Mouse (Mus musculus): ENCODE results near the gene Prss2. TPM values are rescaled to one million over a fixed set of nuclear protein-coding genes. Genes with fewer than 3 reads are reported as not detected.
"Not testable (repeated sequence)": the region's sequence is repeated elsewhere in the genome, so short reads cannot be mapped to it uniquely, and the experiment has no call there.

The Prss2 gene
- polyA plus RNA-seq, 1 experiment from 2014 or later = not detected

GRCm38 (mm10) chr6:41532687-41533284 lies 11.2 kb downstream of the Prss2 start:
- WGBS = 91% methylated on average over 8 of the region's 8 CpGs
- no peak for DNase-seq (ENCODE audit: low spot score)
- no peak for ATAC-seq (ENCODE audit: insufficient read depth, low FRiP score, low TSS enrichment)

GRCm38 (mm10) chr6:41537376-41537775 lies 15.8 kb downstream of the Prss2 start:
- DNase-seq (ENCODE audit: low spot score) = no peak
- 97% methylated on average over 1 of the region's 1 CpGs for WGBS
- H3K9ac ChIP-seq (ENCODE audit: low read length) = no peak overlapping the region
- H3K4me2 ChIP-seq (ENCODE audit: low read depth) = no peak overlapping the region
- H3K36me3 ChIP-seq (ENCODE audit: control insufficient read depth, insufficient read depth, low read length) = no peaks in the 10 kb centered on the region
- H3K27ac ChIP-seq (ENCODE audit: low read depth, low read length) = no peak overlapping the region
- H3K27me3 ChIP-seq (ENCODE audit: control insufficient read depth, insufficient read depth, low read length) = no peaks in the 10 kb centered on the region
- no peaks in the 10 kb centered on the region for H3K9me3 ChIP-seq (ENCODE audit: control insufficient read depth, low read length)
- no peak overlapping the region for H3K4me3 ChIP-seq (ENCODE audit: low read depth, low read length)
- H3K4me1 ChIP-seq (ENCODE audit: control insufficient read depth, insufficient read depth, low read length) = no peaks in the 10 kb centered on the region
- no peak for ATAC-seq (ENCODE audit: insufficient read depth, low FRiP score, low TSS enrichment)

More at GRCm38 (mm10) chr6:41532687-41533284, 11.2 kb downstream of the Prss2 start:
- H3K9ac ChIP-seq (ENCODE audit: low read length) = no peak overlapping the region
- H3K27me3 ChIP-seq (ENCODE audit: control insufficient read depth, insufficient read depth, low read length) = no peaks in the 10 kb centered on the region
- H3K36me3 ChIP-seq (ENCODE audit: control insufficient read depth, insufficient read depth, low read length) = no peaks in the 10 kb centered on the region
- no peaks in the 10 kb centered on the region for H3K9me3 ChIP-seq (ENCODE audit: control insufficient read depth, low read length)
- H3K4me1 ChIP-seq (ENCODE audit: control insufficient read depth, insufficient read depth, low read length) = no peaks in the 10 kb centered on the region
- H3K27ac ChIP-seq (ENCODE audit: low read depth, low read length) = no peak overlapping the region
- H3K4me2 ChIP-seq (ENCODE audit: low read depth) = no peak overlapping the region
- H3K4me3 ChIP-seq (ENCODE audit: low read depth, low read length) = no peak overlapping the region

GRCm38 (mm10) chr6:41538296-41538695 lies 16.7 kb downstream of the Prss2 start:
- not testable (repeated sequence) for DNase-seq (ENCODE audit: low spot score); H3K9me3 ChIP-seq (ENCODE audit: control insufficient read depth, low read length); H3K4me3 ChIP-seq (ENCODE audit: low read depth, low read length); H3K9ac ChIP-seq (ENCODE audit: low read length); H3K4me2 ChIP-seq (ENCODE audit: low read depth); ATAC-seq (ENCODE audit: insufficient read depth, low FRiP score, low TSS enrichment); H3K27me3 ChIP-seq (ENCODE audit: control insufficient read depth, insufficient read depth, low read length); H3K27ac ChIP-seq (ENCODE audit: low read depth, low read length); H3K36me3 ChIP-seq (ENCODE audit: control insufficient read depth, insufficient read depth, low read length); H3K4me1 ChIP-seq (ENCODE audit: control insufficient read depth, insufficient read depth, low read length)
- 89% methylated on average over 5 of the region's 8 CpGs for WGBS

- no peak for DNase-seq (ENCODE audit: low spot score)
- Histone ChIP-seq H3K4me3 (ENCODE audit: low read depth, low read length) (no peak overlapping the region), H3K4me2 (ENCODE audit: low read depth) (no peak overlapping the region), H3K36me3 (ENCODE audit: control insufficient read depth, insufficient read depth, low read length) (no peaks in the 10 kb centered on the region), H3K4me1 (ENCODE audit: control insufficient read depth, insufficient read depth, low read length) (no peaks in the 10 kb centered on the region), H3K9ac (ENCODE audit: low read length) (no peak overlapping the region), H3K27ac (ENCODE audit: low read depth, low read length) (no peak overlapping the region), H3K27me3 (ENCODE audit: control insufficient read depth, insufficient read depth, low read length) (0 out of 2 replicates have a peak, but pooled peaks cover 5% of the 10 kb centered on the region), H3K9me3 (ENCODE audit: control insufficient read depth, low read length) (no peaks in the 10 kb centered on the region)
- ATAC-seq (ENCODE audit: insufficient read depth, low FRiP score, low TSS enrichment) = no peak
Measured at GRCm38 (mm10) chr6:41540746-41541145, 19.2 kb downstream of the Prss2 start.

- DNase-seq (ENCODE audit: low spot score) (no peak), ATAC-seq (ENCODE audit: insufficient read depth, low FRiP score, low TSS enrichment) (no peak)
- Histone ChIP-seq H3K4me3 (ENCODE audit: low read depth, low read length) (no peak overlapping the region), H3K9ac (ENCODE audit: low read length) (no peak overlapping the region), H3K27ac (ENCODE audit: low read depth, low read length) (no peak overlapping the region), H3K27me3 (ENCODE audit: control insufficient read depth, insufficient read depth, low read length) (0 out of 2 replicates have a peak, but pooled peaks cover 5% of the 10 kb centered on the region), H3K4me1 (ENCODE audit: control insufficient read depth, insufficient read depth, low read length) (no peaks in the 10 kb centered on the region), H3K9me3 (ENCODE audit: control insufficient read depth, low read length) (no peaks in the 10 kb centered on the region), H3K36me3 (ENCODE audit: control insufficient read depth, insufficient read depth, low read length) (no peaks in the 10 kb centered on the region), H3K4me2 (ENCODE audit: low read depth) (no peak overlapping the region)
- WGBS = 94% methylated on average over 1 of the region's 1 CpGs
Measured at GRCm38 (mm10) chr6:41541746-41542145, 20.2 kb downstream of the Prss2 start.

- H3K9ac ChIP-seq (ENCODE audit: low read length) = no peak overlapping the region
- H3K27ac ChIP-seq (ENCODE audit: low read depth, low read length) = no peak overlapping the region
- DNase-seq (ENCODE audit: low spot score) (no peak), ATAC-seq (ENCODE audit: insufficient read depth, low FRiP score, low TSS enrichment) (no peak)
- H3K9me3 ChIP-seq (ENCODE audit: control insufficient read depth, low read length) = no peaks in the 10 kb centered on the region
- no peak overlapping the region for H3K4me3 ChIP-seq (ENCODE audit: low read depth, low read length)
- 36% methylated on average over 3 of the region's 3 CpGs for WGBS
- H3K4me2 ChIP-seq (ENCODE audit: low read depth) = peak overlapping the region; percentile 55
- H3K27me3 ChIP-seq (ENCODE audit: control insufficient read depth, insufficient read depth, low read length) = 0 out of 2 replicates have a peak, but pooled peaks cover 5% of the 10 kb centered on the region
- no peaks in the 10 kb centered on the region for H3K36me3 ChIP-seq (ENCODE audit: control insufficient read depth, insufficient read depth, low read length)
- no peaks in the 10 kb centered on the region for H3K4me1 ChIP-seq (ENCODE audit: control insufficient read depth, insufficient read depth, low read length)
Measured at GRCm38 (mm10) chr6:41542983-41543382, 21.4 kb downstream of the Prss2 start.

GRCm38 (mm10) chr6:41543411-41544050 lies 21.9 kb downstream of the Prss2 start:
- no peak overlapping the region for H3K9ac ChIP-seq (ENCODE audit: low read length)
- 9% methylated on average over 28 of the region's 28 CpGs for WGBS

GRCm38 (mm10) chr6:41544381-41544924 lies 22.9 kb downstream of the Prss2 start:
- no peak for DNase-seq (ENCODE audit: low spot score)
- ATAC-seq (ENCODE audit: insufficient read depth, low FRiP score, low TSS enrichment) = peak; percentile 57; the same call in 1 of the 2 replicates

More at GRCm38 (mm10) chr6:41543411-41544050, 21.9 kb downstream of the Prss2 start:
- DNase-seq (ENCODE audit: low spot score) (peak; percentile 14), ATAC-seq (ENCODE audit: insufficient read depth, low FRiP score, low TSS enrichment) (no peak)
- no peaks in the 10 kb centered on the region for H3K9me3 ChIP-seq (ENCODE audit: control insufficient read depth, low read length)
- H3K27me3 ChIP-seq (ENCODE audit: control insufficient read depth, insufficient read depth, low read length) = 0 out of 2 replicates have a peak, but pooled peaks cover 5% of the 10 kb centered on the region
- H3K36me3 ChIP-seq (ENCODE audit: control insufficient read depth, insufficient read depth, low read length) = no peaks in the 10 kb centered on the region
- peak overlapping the region; percentile 19 for H3K4me3 ChIP-seq (ENCODE audit: low read depth, low read length)
- no peaks in the 10 kb centered on the region for H3K4me1 ChIP-seq (ENCODE audit: control insufficient read depth, insufficient read depth, low read length)
- no peak overlapping the region for H3K27ac ChIP-seq (ENCODE audit: low read depth, low read length)
- H3K4me2 ChIP-seq (ENCODE audit: low read depth) = peak overlapping the region; percentile 55

More at GRCm38 (mm10) chr6:41544381-41544924, 22.9 kb downstream of the Prss2 start:
- no peak overlapping the region for H3K4me2 ChIP-seq (ENCODE audit: low read depth)
- no peaks in the 10 kb centered on the region for H3K36me3 ChIP-seq (ENCODE audit: control insufficient read depth, insufficient read depth, low read length)
- no peak overlapping the region for H3K4me3 ChIP-seq (ENCODE audit: low read depth, low read length)
- WGBS = 73% methylated on average over 5 of the region's 5 CpGs
- 0 out of 2 replicates have a peak, but pooled peaks cover 5% of the 10 kb centered on the region for H3K27me3 ChIP-seq (ENCODE audit: control insufficient read depth, insufficient read depth, low read length)
- H3K27ac ChIP-seq (ENCODE audit: low read depth, low read length) = no peak overlapping the region
- H3K9ac ChIP-seq (ENCODE audit: low read length) = no peak overlapping the region
- no peaks in the 10 kb centered on the region for H3K4me1 ChIP-seq (ENCODE audit: control insufficient read depth, insufficient read depth, low read length)
- no peaks in the 10 kb centered on the region for H3K9me3 ChIP-seq (ENCODE audit: control insufficient read depth, low read length)

Measured in neural tube, embryonic 11.5 days (tissue).